Mouse (Mus musculus) v-Abl transformed pro-B cells (cell line): Measurements from ENCODE around the gene Ate1.

Experiments
- in situ Hi-C, 2 experiments: fragments of 400-800 bp; cut with MboI; formaldehyde crosslinking; loops; one replicate each; pipeline ENCODE4 v1.15.1; 2025; ENCODE audit not compliant: unreplicated experiment in 2 of 2

The Ate1 gene

GRCm38 (mm10) chr7:130533316-130534260 lies 13.4 kb upstream of the Ate1 start:
- in situ Hi-C loops = loop anchor here (5.0 to 25.0 kb wide), 4 partner anchors 229 to 1029 kb away; partner anchors contain the start of genes 2310057M21Rik (in 1 of the 2), Bub3 (in 1 of the 2), Plekha1 (in 1 of the 2) and Pstk (in 1 of the 2)

- in situ Hi-C loops = loop anchor here (5.0 to 25.0 kb wide), 4 partner anchors 231 to 1031 kb away; partner anchors contain the start of genes 2310057M21Rik (in 1 of the 2), Bub3 (in 1 of the 2), Plekha1 (in 1 of the 2) and Pstk (in 1 of the 2)
Measured at GRCm38 (mm10) chr7:130531138-130531537, 11.0 kb upstream of the Ate1 start.

GRCm38 (mm10) chr7:130527306-130527705 lies 7.1 kb upstream of the Ate1 start:
- in situ Hi-C loops = loop anchor here (10.0 to 25.0 kb wide), 4 partner anchors 335 to 1035 kb away; partner anchors contain the start of genes 2310057M21Rik (in 1 of the 2), Bub3 (in 1 of the 2), Plekha1 (in 1 of the 2) and Pstk (in 1 of the 2)

GRCm38 (mm10) chr7:130523451-130523850 lies 3.3 kb upstream of the Ate1 start:
- in situ Hi-C loops = loop anchor here in 1 of 2 experiments (10.0 to 25.0 kb wide), 2 partner anchors 1031 to 1689 kb away; no protein-coding TSS in a partner anchor

- in situ Hi-C loops = loop anchor here in 1 of 2 experiments (10.0 to 25.0 kb wide), 2 partner anchors 1034 to 1691 kb away; no protein-coding TSS in a partner anchor
Measured at GRCm38 (mm10) chr7:130520812-130521422, 748 bp upstream of the Ate1 start.

- in situ Hi-C loops = loop anchor here in 1 of 2 experiments (10.0 to 25.0 kb wide), 3 partner anchors 845 to 1693 kb away; partner anchors contain the start of gene 2310057M21Rik
Measured at GRCm38 (mm10) chr7:130519096-130520048, 797 bp downstream of the Ate1 start.

- in situ Hi-C loops = loop anchor here in 1 of 2 experiments (10.0 to 25.0 kb wide), 2 partner anchors 846 to 1694 kb away; partner anchors contain the start of gene 2310057M21Rik
Measured at GRCm38 (mm10) chr7:130518213-130519095, 1.7 kb downstream of the Ate1 start.

GRCm38 (mm10) chr7:130510243-130510642 lies 9.9 kb downstream of the Ate1 start:
- in situ Hi-C loops = loop anchor here in 1 of 2 experiments (10.0 to 25.0 kb wide), 2 partner anchors 855 to 1702 kb away; partner anchors contain the start of gene 2310057M21Rik

GRCm38 (mm10) chr7:130503006-130503405 lies 17.2 kb downstream of the Ate1 start:
- in situ Hi-C loops = loop anchor here in 1 of 2 experiments (25.0 kb wide), 1 partner anchor 1709 kb away; no protein-coding TSS in a partner anchor

GRCm38 (mm10) chr7:130501499-130501898 lies 18.7 kb downstream of the Ate1 start:
- in situ Hi-C loops = loop anchor here in 1 of 2 experiments (25.0 kb wide), 1 partner anchor 1711 kb away; no protein-coding TSS in a partner anchor

- in situ Hi-C loops = loop anchor here in 1 of 2 experiments (25.0 kb wide), 1 partner anchor 1731 kb away; no protein-coding TSS in a partner anchor
Measured at GRCm38 (mm10) chr7:130493346-130493745, 26.8 kb downstream of the Ate1 start.

- in situ Hi-C loops = loop anchor here in 1 of 2 experiments (25.0 kb wide), 1 partner anchor 1730 kb away; no protein-coding TSS in a partner anchor
Measured at GRCm38 (mm10) chr7:130492026-130492425, 28.1 kb downstream of the Ate1 start.

GRCm38 (mm10) chr7:130479003-130479402 lies 41.2 kb downstream of the Ate1 start:
- in situ Hi-C loops = loop anchor here (5.0 to 25.0 kb wide), 3 partner anchors 827 to 1717 kb away; no protein-coding TSS in a partner anchor

GRCm38 (mm10) chr7:130475970-130476369 lies 44.2 kb downstream of the Ate1 start:
- in situ Hi-C loops = loop anchor here (5.0 to 25.0 kb wide), 3 partner anchors 824 to 1714 kb away; no protein-coding TSS in a partner anchor

GRCm38 (mm10) chr7:130473881-130474280 lies 46.3 kb downstream of the Ate1 start:
- in situ Hi-C loops = no loop called here

- in situ Hi-C loops = no loop called here
Measured at GRCm38 (mm10) chr7:130472683-130473082, 47.5 kb downstream of the Ate1 start.

- in situ Hi-C loops = no loop called here
Measured at GRCm38 (mm10) chr7:130471045-130471444, 49.1 kb downstream of the Ate1 start.
